Mouse (Mus musculus) frontal cortex, adult (tissue): Measurements from ENCODE around the gene Cyfip1.

Experiments used
- ATAC-seq: cut with Nextera tagmentation; 2 replicates; pipeline ENCODE4 v1.9.2; 2017; ENCODE audit warnings: mild to moderate bottlenecking, moderate library complexity, mixed read lengths; ENCODE audit not compliant: low TSS enrichment

Gene Cyfip1

GRCm38 (mm10) chr7:55841445-55841844 lies at the start of gene Cyfip1:
Gene Cyfip1, plus strand, starts transcription at chr7:55841745.
- ATAC-seq = no peak

GRCm38 (mm10) chr7:55792280-55792679 lies 49.3 kb upstream of the Cyfip1 start:
- peak; percentile 75 for ATAC-seq

DNA sequence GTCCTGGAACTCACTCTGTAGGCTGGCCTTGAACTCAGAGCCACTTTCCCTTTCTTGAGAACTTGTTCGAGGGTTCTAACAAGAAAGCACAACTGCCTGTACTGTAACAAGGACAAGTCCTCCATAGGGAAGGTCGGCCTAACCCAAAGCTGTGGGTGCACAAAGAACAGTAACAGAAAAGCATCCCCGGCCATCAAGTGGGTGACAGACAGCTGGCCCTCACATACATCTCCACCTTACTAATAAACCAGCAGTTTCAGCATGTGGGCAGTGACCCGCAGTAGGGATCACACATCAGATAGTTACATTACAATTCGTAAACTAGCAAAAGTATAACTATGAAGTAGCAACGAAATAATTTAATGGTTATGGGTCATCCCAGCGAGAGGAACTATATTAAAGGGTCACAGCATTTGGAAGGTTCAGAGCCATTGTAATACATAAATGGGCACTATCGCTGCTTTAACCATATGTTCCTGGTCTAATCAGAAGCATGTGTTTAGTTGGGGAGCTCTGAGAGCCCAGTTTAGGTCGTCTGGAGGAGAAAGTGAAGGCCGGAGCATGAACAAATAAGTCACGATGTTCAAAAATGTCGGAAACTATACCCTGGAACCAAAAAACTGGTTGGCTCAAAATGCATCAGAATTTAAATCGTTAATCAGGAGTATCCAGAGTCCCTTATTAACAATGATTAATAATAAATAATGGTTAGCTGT lies 48.2 kb upstream of the Cyfip1 start:
- 0 out of 2 replicates have a peak, but pooled peaks have one; percentile 10 for ATAC-seq

GRCm38 (mm10) chr7:55793952-55794603 lies 47.5 kb upstream of the Cyfip1 start, which contains the start of gene Tubgcp5:
Gene Tubgcp5, plus strand, starts transcription at chr7:55794154.
- ATAC-seq = peak; percentile 98

DNA sequence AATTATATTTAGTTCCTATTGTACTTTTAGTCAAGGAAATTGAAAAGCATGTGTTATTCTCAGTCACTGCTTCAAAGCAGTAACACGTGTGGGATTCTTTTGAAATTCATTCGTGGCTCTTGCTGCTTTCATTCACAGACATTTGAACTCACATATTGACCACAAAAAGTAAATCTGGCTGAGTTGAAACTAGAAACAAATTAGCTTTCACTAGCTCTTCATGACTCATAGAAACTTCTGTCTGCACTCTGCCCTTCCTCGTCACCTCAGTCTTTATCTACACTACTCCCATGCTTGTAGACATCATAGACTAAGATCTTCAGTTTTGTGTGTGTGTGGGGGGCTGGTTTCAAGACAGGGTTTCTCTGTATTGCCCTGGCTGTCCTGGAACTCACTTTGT lies 41.6 kb upstream of the Cyfip1 start:
- ATAC-seq = no peak

DNA sequence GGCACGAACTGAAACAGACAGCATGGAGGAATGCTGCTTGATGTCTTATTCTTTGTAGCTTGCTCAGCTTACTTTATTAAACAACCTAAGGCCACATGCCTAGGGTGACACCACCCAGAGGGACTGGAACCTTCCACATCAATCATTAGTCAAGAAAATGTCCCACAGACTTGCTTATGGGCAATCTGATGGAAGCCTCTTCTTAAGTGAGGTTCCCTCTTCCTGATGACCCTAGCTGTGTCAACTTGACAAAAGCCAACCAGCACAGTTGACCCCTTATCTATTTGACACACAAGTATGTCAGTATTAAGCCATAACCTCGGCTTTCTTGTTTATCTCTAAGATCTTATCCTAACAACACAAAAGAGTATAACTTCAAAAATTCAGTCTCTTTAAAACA lies 31.6 kb upstream of the Cyfip1 start:
- ATAC-seq = no peak

DNA sequence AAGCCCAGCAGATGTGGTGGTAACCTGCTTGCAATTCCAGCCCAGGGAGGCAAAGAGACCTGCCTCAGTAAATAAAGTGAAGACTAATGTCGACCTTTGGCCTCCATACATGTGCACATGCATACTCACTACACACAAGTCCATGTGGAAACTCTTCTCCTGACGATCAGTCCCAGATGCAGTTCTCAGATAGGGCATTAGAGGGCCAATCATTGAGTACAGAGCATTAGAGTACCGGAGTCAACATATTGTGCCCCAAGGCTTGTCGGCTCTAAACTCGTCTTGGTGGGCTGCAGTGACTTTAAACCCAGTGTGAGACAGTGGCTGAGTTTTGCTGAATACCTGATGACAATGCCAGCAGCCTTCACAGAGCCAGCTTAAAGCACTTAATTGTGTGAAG lies 17.1 kb upstream of the Cyfip1 start:
- ATAC-seq = no peak

DNA sequence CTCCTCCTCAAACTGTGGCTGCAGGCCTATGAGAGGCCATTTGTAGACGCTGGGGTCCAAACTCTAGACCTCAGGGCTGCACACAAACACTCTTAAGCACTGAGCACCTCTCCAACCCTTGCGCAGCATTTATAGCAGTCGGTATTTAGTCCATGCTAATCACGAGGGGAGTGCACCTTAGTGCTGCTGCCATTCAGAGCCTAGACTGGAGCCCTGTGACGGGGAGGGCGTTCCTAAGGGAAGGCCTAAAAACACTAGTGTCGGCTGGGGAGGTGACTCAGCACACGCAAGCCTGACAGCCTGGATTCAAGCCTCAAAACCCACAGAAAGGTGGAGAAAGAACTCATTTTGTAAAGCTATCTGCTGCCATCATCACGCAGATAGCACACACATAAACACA lies 14.0 kb upstream of the Cyfip1 start:
- ATAC-seq = no peak; the same call in 1 of the 2 replicates

DNA sequence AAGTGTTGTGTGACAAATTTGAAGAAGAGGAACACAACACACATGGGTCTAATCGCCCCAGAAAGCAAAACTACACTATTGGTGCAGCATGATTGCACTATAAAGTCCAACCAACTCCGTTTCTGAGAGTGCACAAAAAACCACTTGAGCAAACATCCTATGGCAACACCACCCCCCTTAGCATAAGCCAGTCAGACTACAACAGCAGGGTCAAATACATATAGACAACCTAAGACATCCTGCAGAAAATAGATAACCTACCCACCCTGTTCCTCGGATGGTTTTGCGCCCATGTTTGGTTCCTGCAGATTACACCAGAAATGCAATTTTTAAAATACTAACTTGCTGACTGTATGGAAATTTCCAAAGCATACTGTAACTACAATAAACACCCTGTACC lies 4.7 kb upstream of the Cyfip1 start:
- no peak for ATAC-seq

DNA sequence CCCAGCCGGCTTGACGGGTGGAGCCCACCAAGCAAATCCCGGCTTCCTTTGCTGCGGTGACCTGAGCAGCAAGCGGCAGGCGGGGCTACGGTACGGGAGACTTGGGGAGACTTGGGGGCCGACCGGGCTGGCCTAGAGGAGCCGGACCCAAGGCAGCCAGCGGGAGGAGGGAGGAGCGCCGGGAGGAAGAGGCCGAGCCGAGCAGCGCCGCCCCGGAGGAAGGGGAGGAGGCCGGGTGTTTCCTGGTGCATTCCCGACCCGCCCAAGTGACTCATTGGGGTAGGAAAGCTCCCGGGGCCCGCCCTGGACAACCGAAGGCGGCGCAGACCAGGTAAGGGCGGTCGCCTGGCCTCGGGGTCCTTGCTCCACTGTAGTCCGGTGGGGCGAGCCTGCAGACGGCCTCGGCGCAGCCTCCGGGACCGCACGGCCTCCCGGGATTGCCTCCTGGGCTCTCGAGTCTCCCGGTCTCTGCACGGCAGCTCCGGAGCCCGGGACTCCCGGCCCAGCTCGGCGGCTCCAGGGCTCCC lies 495 bp downstream of the Cyfip1 start:
- peak; percentile 96 for ATAC-seq

DNA sequence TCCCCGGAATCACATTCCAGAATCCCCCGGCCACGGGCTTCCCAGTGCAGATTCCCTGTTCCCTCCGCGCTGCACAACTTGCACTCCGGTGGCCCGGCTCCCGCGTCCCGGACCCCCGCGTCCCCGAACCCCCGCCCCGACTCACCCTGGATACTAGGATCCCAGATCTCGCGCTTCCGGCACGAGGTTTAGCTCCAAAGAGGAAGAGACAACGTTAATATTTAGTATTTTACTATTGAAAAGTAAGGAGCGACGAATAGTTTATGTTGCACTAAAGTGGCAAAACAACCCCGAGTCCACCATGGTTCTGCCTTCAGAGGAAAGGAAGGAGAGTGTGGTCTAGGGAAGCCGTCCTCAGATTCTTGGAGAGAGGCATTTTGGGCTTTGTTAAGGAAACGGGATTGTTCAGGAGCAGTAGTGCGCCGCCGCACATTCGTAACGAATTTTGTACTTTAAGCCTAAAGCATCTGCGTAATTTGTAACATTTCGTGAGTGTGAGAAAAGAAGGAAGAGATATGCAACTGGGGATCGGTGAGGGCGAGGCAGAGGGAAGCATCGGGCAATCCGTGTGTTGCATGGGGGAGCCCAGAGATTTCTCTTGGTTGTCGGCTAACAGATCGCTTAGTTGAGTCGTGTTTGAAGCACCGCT lies 1.1 kb downstream of the Cyfip1 start:
- ATAC-seq = 0 out of 2 replicates have a peak, but pooled peaks have one; percentile 19

DNA sequence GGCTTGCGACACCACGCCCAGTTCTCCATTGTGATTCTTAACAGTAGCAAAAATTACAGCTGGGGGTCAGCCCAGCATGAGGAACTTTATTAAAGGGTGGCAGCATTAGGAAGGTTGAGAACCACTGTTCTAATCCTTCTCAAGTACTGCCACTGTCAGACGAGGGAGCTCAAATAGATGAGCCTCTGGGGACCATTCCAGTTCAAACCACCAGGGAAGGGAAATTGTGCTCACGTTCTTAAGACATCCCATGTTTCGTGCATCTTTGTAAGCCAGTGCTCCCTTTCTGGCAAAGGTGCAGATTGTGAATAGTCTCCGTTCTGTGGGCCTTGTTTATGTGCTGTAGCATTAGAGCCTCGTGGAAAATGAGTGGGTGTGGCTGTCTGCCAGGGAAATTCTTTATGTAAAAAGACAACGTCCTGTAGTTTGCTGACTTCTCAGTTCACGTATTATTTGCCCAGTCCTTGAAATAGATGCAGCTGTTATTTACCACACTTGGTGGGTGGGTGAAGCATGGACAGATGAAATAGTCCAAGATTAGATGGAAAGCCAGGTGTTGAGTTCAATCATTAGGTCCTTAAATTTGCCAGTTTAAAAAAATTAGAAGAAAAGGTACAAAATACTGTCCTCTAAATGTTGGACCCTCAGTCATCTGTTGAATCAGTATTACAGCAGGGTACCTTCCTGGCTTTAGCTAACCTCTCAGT lies 5.2 kb downstream of the Cyfip1 start:
- no peak for ATAC-seq

- ATAC-seq = peak; percentile 72
Measured at GRCm38 (mm10) chr7:55849948-55850571, 8.5 kb downstream of the Cyfip1 start.

GRCm38 (mm10) chr7:55852787-55853186 lies 11.2 kb downstream of the Cyfip1 start:
- ATAC-seq = no peak

- no peak for ATAC-seq
Measured at GRCm38 (mm10) chr7:55855597-55855996, 14.1 kb downstream of the Cyfip1 start.

DNA sequence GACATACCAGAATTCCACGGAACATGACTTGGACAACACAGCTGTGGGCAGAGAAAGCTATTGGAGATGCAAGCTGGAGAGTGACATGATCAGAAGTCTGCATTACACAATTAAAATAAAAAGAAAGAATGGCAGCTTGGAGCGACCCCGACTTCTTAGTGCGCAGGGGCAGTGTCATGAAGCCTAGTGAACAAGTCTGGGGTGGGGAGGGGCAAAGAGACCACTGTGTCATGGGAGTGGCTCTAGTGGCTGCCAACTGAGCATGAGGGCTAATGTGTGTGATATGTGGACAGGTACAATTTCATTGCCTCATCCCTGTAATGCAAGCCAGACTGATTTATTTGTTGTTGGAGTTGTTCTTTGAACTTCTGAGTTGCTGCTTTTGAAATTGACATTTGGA lies 15.2 kb downstream of the Cyfip1 start:
- no peak for ATAC-seq

GRCm38 (mm10) chr7:55857729-55858128 lies 16.2 kb downstream of the Cyfip1 start:
- 0 out of 2 replicates have a peak, but pooled peaks have one; percentile 19 for ATAC-seq

GRCm38 (mm10) chr7:55858836-55859517 lies 17.4 kb downstream of the Cyfip1 start:
- ATAC-seq = no peak

DNA sequence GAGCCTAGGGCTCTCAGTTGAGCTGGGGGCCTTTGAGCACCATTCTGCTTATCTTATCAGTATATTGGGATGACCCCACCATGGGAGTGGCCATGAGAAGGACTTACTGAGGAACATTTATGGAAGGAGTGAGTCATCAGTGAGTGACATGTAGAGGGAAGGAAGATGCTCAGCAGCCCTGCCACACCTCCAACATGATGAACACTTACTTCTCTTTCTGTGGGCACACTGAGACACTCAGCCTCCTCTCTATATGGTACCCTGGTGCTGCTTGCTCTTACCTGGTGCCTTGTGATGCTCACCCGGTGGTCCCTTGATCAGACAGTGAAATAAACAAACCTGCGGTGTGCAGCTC lies 17.9 kb downstream of the Cyfip1 start:
- peak; percentile 54 for ATAC-seq

DNA sequence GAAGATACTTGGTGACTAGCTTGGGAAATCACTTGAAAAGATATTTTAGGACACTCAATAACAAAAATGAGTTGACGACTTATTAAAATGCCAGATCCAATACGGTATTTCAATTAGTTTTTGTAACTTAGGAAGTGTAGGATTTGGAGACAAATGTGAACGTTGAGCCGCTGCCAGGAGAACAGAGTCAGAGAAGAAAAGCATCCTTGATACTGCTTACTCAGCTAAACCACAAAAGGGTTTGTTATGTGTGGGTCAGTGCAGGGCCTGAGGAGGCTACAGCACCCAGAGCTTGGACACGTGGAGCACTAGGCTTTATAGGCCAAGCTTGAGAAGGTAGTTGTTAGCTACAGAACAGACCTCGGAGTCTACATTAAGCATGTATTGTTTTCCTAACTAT lies 18.4 kb downstream of the Cyfip1 start:
- ATAC-seq = peak; percentile 26; the same call in 1 of the 2 replicates

DNA sequence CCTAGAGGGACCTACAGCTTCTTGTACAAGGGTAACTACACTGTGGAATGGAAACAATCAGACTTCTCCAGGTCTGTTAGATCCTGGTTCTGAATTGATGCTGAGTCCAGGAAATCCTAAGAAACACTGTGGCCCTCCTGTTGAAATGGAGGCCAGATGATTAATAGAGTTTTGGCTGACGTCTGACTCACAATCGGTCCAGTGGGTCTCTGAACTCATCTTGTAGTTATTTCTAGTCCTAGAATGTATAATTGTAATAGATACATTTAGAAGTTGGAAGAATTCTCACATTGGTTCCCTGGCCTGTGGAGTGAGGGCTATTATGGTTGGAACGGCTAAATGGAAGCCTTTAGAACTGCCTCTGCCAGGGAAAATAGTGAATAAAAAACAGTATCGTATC lies 19.6 kb downstream of the Cyfip1 start:
- no peak for ATAC-seq
